Comparison of ENCODE assay signal across 8 mouse cellular contexts in the genomic region with DNA sequence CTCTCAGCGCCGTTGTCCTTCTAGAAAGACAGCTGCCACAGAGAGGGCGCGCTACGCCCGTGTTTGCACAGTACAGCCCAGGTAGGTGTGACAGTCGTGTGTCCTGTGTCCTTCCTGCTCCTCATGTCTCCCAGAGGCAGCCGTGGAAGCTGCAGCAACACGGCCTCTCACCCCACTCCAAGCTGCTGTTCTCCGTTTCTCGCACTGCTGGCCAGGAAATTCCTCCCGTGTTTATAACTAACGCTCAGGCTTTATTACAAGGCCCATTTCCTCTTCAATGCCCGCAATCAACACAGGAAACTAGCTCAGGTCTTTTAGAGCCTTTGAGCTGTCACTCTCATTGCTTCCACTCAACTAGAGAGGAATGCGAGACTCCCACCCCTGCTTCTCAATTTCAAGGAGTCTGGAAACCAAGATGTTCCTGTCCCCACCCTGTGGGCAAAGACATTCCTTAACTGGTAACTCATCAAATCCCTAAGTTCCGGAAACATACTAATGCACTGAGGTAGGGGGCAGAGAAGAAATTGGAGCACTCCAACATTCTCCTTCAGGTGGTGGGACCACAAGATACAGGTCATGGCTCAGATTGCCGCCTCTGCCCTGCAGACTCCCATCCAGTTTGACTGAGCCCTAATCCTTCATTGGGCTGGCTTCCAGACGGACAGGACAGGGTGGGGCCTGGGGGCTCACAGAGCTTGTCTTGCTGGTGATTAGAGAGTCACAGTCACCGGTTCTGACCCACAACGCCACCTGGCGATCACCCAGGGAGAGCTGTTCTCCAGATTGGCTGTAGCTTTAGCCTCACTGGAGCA. TPM values are rescaled to one million over a fixed set of nuclear protein-coding genes. Genes with fewer than 3 reads are reported as not detected.
DNase-seq lines count a peak whose midpoint lies in the region; ATAC-seq lines count a peak whose summit lies in the region.

No protein-coding gene starts in this region.

- H3K4me3 ChIP-seq in intestine, embryonic 16.5 days (ENCODE audit: low read length), result no peak overlapping the region
- H3K4me3 ChIP-seq in midbrain, embryonic 13.5 days (replicated peaks), result no peak overlapping the region

- H3K9me3 ChIP-seq in intestine, embryonic 16.5 days (ENCODE audit: control insufficient read depth, low read length), result no peaks in the 10 kb centered on the region
- no peaks in the 10 kb centered on the region for H3K9me3 ChIP-seq in midbrain, embryonic 13.5 days

- peak overlapping the region; percentile 52 for H3K27ac ChIP-seq in intestine, embryonic 16.5 days (ENCODE audit: low read length)
- peak overlapping the region; percentile 68; the same call in 1 of the 2 replicates for H3K27ac ChIP-seq in midbrain, embryonic 13.5 days

- H3K4me1 ChIP-seq in intestine, embryonic 16.5 days (ENCODE audit: control insufficient read depth, insufficient read depth, low read length), result peaks cover 12% of the 10 kb centered on the region
- peaks cover 71% of the 10 kb centered on the region for H3K4me1 ChIP-seq in midbrain, embryonic 13.5 days (replicated peaks)

- peak; percentile 49 for ATAC-seq in intestine, embryonic 16.5 days
- no peak for ATAC-seq in midbrain, embryonic 13.5 days

- WGBS in intestine, embryonic 16.5 days, result 34% methylated on average over 21 of the region's 21 CpGs
- 49% methylated on average over 21 of the region's 21 CpGs for WGBS in midbrain, embryonic 13.5 days

- no peaks in the 10 kb centered on the region for H3K36me3 ChIP-seq in intestine, embryonic 16.5 days (ENCODE audit: control insufficient read depth, insufficient read depth, low read length)
- no peaks in the 10 kb centered on the region for H3K36me3 ChIP-seq in midbrain, embryonic 13.5 days

- peak; percentile 66 for DNase-seq in adrenal gland, postnatal 25 days
- DNase-seq in adrenal gland, postnatal 4 days (ENCODE audit: low spot score in 2 of 2), result no peak
- DNase-seq in thymus, postnatal 4 days, result peak; percentile 32
- no peak for DNase-seq in thymus, adult 18-20 months
- no peak for DNase-seq in layer of hippocampus, postnatal 36 days
- no peak for DNase-seq in gastrocnemius, adult 18-20 months (ENCODE audit: low spot score)

- H3K9ac ChIP-seq in intestine, embryonic 16.5 days (ENCODE audit: low read depth, low read length), result no peak overlapping the region
- H3K9ac ChIP-seq in midbrain, embryonic 13.5 days (replicated peaks), result no peak overlapping the region

- no peaks in the 10 kb centered on the region for H3K27me3 ChIP-seq in intestine, embryonic 16.5 days (replicated peaks; ENCODE audit: control insufficient read depth, insufficient read depth, low read length)
- H3K27me3 ChIP-seq in midbrain, embryonic 13.5 days, result no peaks in the 10 kb centered on the region

- H3K4me2 ChIP-seq in intestine, embryonic 16.5 days (ENCODE audit: low read depth, low read length), result no peak overlapping the region
- H3K4me2 ChIP-seq in midbrain, embryonic 13.5 days (replicated peaks), result no peak overlapping the region

RNA-seq across cellular contexts. Expression of a gene that starts 5.9 kb away (rescaled TPM):
- total RNA-seq in adrenal gland, postnatal 25 days (2021), result 116 and 153 TPM in 2 replicates
- 100 to 1,000 TPM; 100 to 109 TPM for total RNA-seq in adrenal gland, postnatal 4 days (2021)
- polyA plus RNA-seq in intestine, embryonic 16.5 days (2015; fragmentation: Nextera tagmentation; extraction: Ambion mirVana), result 0.09 and 0.33 TPM in 2 replicates
- 6.3 and 6.7 TPM in 2 replicates for polyA plus RNA-seq in midbrain, embryonic 13.5 days (2015; fragmentation: Nextera tagmentation; extraction: Ambion mirVana)
- total RNA-seq in layer of hippocampus, postnatal 36 days (2021), result 1 to 10 TPM; 3.0 to 3.3 TPM
- under 1 TPM; 0.27 to 0.36 TPM for total RNA-seq in gastrocnemius, adult 18-20 months (2021)

RNA-seq across cellular contexts. Expression of a gene that starts 23.4 kb away (rescaled TPM):
- 2.4 and 4.8 TPM in 2 replicates for total RNA-seq in adrenal gland, postnatal 25 days (2021)
- total RNA-seq in adrenal gland, postnatal 4 days (2021), result 1 to 10 TPM; 3.3 to 7.4 TPM
- polyA plus RNA-seq in intestine, embryonic 16.5 days (2015; fragmentation: Nextera tagmentation; extraction: Ambion mirVana), result 4.6 and 5.6 TPM in 2 replicates
- polyA plus RNA-seq in midbrain, embryonic 13.5 days (2015; fragmentation: Nextera tagmentation; extraction: Ambion mirVana), result 53.5 and 56.3 TPM in 2 replicates
- 1 to 10 TPM in 1 of 2 experiments, under 1 TPM in 1; 0.63 to 1.1 TPM for total RNA-seq in layer of hippocampus, postnatal 36 days (2021)
- 1 to 10 TPM in 1 of 2 experiments, under 1 TPM in 1; 0.87 to 1.1 TPM for total RNA-seq in gastrocnemius, adult 18-20 months (2021)

Comparison
In these comparisons a context has a peak if more than half of its experiments do, and no peak if none do; other contexts are left out.
1. DNase-seq: peak in adrenal gland, postnatal 25 days (single experiment) and thymus, postnatal 4 days (single experiment); none in adrenal gland, postnatal 4 days (0 of 2), thymus, adult 18-20 months (0 of 2), layer of hippocampus, postnatal 36 days (0 of 2) and gastrocnemius, adult 18-20 months (single experiment).
2. RNA of a gene that starts 5.9 kb away (total RNA-seq): 116 to 153 TPM in adrenal gland, postnatal 25 days and 100 to 109 TPM in adrenal gland, postnatal 4 days; 3.0 to 3.3 TPM in layer of hippocampus, postnatal 36 days and 0.27 to 0.36 TPM in gastrocnemius, adult 18-20 months; every median in the first group is over 10 times any median in the second.